Mouse (Mus musculus): ENCODE measurements around the gene Rasgef1c. TPM values are rescaled to one million over a fixed set of nuclear protein-coding genes. Genes with fewer than 3 reads are reported as not detected.

Rasgef1c gene
- polyA plus RNA-seq, 1 experiment from 2014 or later = 0.18 TPM

Small RNAs within 50 kb of the gene (microRNA-seq; reads per million reads assigned to microRNA genes)
- gene Gm23492 = not detected

Other genes with a start within 250 kb of the Rasgef1c start
- not detected in 2 replicates for gene Scgb3a1, start 238.2 kb upstream of the Rasgef1c start, polyA plus RNA-seq (2015; fragmentation: Nextera tagmentation; extraction: Ambion mirVana)
- gene Cnot6, start 189.1 kb upstream of the Rasgef1c start, polyA plus RNA-seq (2015; fragmentation: Nextera tagmentation; extraction: Ambion mirVana) = 67.1 and 70.8 TPM in 2 replicates
- gene Gfpt2, start 107.7 kb upstream of the Rasgef1c start, polyA plus RNA-seq (2015; fragmentation: Nextera tagmentation; extraction: Ambion mirVana) = 12.4 and 13.8 TPM in 2 replicates
- 30.3 and 30.4 TPM in 2 replicates for gene Mapk9, start 55.1 kb upstream of the Rasgef1c start, polyA plus RNA-seq (2015; fragmentation: Nextera tagmentation; extraction: Ambion mirVana)
- 59.1 and 62.8 TPM in 2 replicates for gene Rnf130, start 123.5 kb downstream of the Rasgef1c start, polyA plus RNA-seq (2015; fragmentation: Nextera tagmentation; extraction: Ambion mirVana)
- 40.0 and 42.9 TPM in 2 replicates for gene Tbc1d9b, start 229.6 kb downstream of the Rasgef1c start, polyA plus RNA-seq (2015; fragmentation: Nextera tagmentation; extraction: Ambion mirVana)